Mouse (Mus musculus): ENCODE results near the gene Cd59a. TPM values are rescaled to one million over a fixed set of nuclear protein-coding genes. Genes with fewer than 3 reads are reported as not detected.
A peak's percentile ranks its signal among the peaks of the same experiment; 100 is the strongest.
"Not testable (repeated sequence)": the region's sequence is repeated elsewhere in the genome, so short reads cannot be mapped to it uniquely, and the experiment has no call there.

The Cd59a gene
- polyA plus RNA-seq, 1 experiment: 42.4 TPM

DNA sequence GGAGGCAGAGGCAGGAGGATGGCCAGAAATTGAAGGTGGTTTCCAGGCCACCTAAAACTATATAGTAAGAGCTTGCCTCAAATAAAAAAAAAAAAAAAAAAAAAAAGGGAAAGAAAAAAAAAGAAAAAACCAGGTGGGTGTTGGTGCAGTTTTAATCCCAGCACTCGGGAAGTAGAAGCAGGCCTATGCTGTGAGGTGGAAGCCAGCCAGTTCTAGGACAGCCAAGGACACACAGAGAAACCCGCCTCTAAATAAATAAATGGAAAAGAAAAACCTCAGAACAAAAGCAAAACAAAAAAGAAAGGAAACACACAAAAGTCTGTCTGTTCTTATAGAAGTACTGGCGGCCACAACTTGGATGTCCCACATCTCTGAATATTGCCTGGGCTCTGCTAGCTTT, 19.3 kb downstream of the Cd59a start:
- no peak for DNase-seq
- Histone ChIP-seq H3K27ac (ENCODE audit: insufficient read depth, low read length) (no peak overlapping the region), H3K4me1 (ENCODE audit: control insufficient read depth, insufficient read depth, low read length) (no peaks in the 10 kb centered on the region), H3K4me3 (replicated peaks; ENCODE audit: insufficient read depth, low read depth, low read length) (no peak overlapping the region), H3K27me3 (ENCODE audit: control insufficient read depth, insufficient read depth, low read length) (no peaks in the 10 kb centered on the region)
- 78% methylated on average over 3 of the region's 3 CpGs for WGBS
- no peak for TF ChIP-seq CTCF (IDR thresholded peaks at IDR 0.05; ENCODE audit: borderline replicate concordance, insufficient read depth, low read depth, low read length)
- no peak for TF ChIP-seq POLR2A (IDR thresholded peaks at IDR 0.05; ENCODE audit: borderline replicate concordance, insufficient read depth, low read length)

DNA sequence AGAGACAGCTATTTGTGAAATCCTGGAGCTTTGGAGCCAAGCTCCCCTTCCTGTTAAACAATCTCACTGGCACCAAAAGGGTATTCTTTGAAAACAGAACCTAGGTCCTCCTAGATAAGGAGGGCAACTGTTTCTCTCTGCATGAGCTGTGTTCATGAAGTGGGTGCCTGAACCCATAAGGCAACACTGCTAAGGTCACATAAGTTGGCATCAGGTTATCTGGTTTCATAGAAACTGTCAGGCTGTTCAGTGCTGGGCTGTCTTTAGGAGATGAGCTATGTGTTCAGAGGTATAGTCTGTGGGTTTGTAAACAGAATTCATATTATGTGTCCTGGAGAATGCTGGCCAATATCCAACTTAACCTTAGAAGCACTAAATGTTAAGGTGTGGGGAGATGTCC, 21.6 kb downstream of the Cd59a start:
- not testable (repeated sequence) for H3K4me1 ChIP-seq (ENCODE audit: control insufficient read depth, insufficient read depth, low read length); H3K4me3 ChIP-seq (replicated peaks; ENCODE audit: insufficient read depth, low read depth, low read length); H3K27me3 ChIP-seq (ENCODE audit: control insufficient read depth, insufficient read depth, low read length); H3K27ac ChIP-seq (ENCODE audit: insufficient read depth, low read length); DNase-seq

GRCm38 (mm10) chr2:104119097-104119496, 23.5 kb downstream of the Cd59a start:
- 98% methylated on average over 1 of the region's 1 CpGs for WGBS
- no peak for TF ChIP-seq POLR2A (IDR thresholded peaks at IDR 0.05; ENCODE audit: borderline replicate concordance, insufficient read depth, low read length)
- no peak for TF ChIP-seq CTCF (IDR thresholded peaks at IDR 0.05; ENCODE audit: borderline replicate concordance, insufficient read depth, low read depth, low read length)

DNA sequence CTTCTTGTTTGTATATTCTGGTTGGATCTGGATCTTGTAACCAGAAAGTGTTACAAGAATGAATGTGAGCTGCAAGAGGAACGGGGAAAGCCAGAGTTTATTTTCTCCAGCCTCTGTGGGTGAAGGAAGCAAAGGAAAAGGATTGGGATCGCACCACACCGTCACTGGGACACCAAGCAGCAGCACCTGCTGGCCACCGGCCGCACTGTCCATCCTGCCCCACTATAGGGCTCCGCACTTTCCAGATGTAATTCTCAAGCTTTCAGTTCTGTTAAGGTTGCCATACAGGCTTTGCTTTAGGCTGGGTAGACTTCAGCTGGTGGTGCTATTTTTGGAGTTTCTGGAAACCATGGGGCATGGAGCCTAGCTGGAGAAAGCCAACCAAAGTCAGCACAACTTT, 24.7 kb downstream of the Cd59a start:
- no peak overlapping the region for H3K27ac ChIP-seq (ENCODE audit: insufficient read depth, low read length)
- TF ChIP-seq POLR2A (IDR thresholded peaks at IDR 0.05; ENCODE audit: borderline replicate concordance, insufficient read depth, low read length) (no peak), CTCF (IDR thresholded peaks at IDR 0.05; ENCODE audit: borderline replicate concordance, insufficient read depth, low read depth, low read length) (no peak)
- no peak for DNase-seq
- H3K4me3 ChIP-seq (replicated peaks; ENCODE audit: insufficient read depth, low read depth, low read length): no peak overlapping the region
- no peaks in the 10 kb centered on the region for H3K27me3 ChIP-seq (ENCODE audit: control insufficient read depth, insufficient read depth, low read length)
- WGBS: 65% methylated on average over 6 of the region's 6 CpGs
- no peaks in the 10 kb centered on the region; the same call in 1 of the 2 replicates for H3K4me1 ChIP-seq (ENCODE audit: control insufficient read depth, insufficient read depth, low read length)

More at GRCm38 (mm10) chr2:104119097-104119496, 23.5 kb downstream of the Cd59a start:
- no peaks in the 10 kb centered on the region for H3K27me3 ChIP-seq (ENCODE audit: control insufficient read depth, insufficient read depth, low read length)
- H3K4me3 ChIP-seq (replicated peaks; ENCODE audit: insufficient read depth, low read depth, low read length): no peak overlapping the region
- H3K4me1 ChIP-seq (ENCODE audit: control insufficient read depth, insufficient read depth, low read length): no peaks in the 10 kb centered on the region; the same call in 1 of the 2 replicates
- DNase-seq: no peak
- no peak overlapping the region for H3K27ac ChIP-seq (ENCODE audit: insufficient read depth, low read length)

DNA sequence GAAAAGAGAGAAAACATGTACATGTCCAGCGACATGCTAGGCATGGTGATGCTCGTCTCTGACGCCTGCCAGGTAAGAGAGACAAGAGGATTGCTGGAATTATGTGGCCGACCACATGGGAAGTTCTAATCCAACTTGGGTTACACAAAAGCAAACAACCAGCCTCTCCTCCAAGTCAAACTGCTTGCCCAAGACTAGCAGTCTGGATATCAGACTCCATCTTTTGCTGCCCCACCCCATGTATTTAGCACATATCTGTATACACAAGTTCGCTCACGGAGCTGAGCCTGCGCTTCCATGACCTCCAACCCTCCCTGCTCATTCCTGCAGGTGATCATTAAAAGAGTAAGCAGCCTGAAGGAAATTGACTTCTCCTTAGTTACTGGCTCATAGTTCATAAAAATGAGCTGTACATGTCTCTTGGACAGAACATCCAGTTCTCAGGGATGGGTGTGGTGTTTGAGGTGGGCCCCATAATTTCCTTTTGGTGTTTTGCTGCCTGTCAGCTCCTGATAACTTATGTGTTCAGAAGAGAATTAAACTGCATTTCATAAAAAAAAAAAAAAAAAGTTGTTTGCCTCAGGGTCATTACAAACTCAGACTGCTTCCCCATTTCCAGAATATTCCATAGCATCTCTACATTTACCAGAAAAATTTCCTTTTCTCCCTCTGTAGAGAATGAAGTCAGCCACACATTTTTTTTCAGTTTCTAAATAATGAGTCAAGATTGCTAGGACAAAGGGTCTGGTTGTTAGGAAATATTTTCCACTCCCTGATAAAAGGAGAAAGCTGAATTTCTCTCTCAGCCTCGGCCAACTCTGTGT, 26.3 kb downstream of the Cd59a start:
- 82% methylated on average over 8 of the region's 8 CpGs for whole genome bisulfite sequencing
- DNase-seq: no peak
- TF ChIP-seq POLR2A (IDR thresholded peaks at IDR 0.05; ENCODE audit: borderline replicate concordance, insufficient read depth, low read length) (no peak), CTCF (IDR thresholded peaks at IDR 0.05; ENCODE audit: borderline replicate concordance, insufficient read depth, low read depth, low read length) (no peak)
- peak overlapping the region; percentile 34; the same call in 1 of the 2 replicates for H3K27ac ChIP-seq (ENCODE audit: insufficient read depth, low read length)
- peak overlapping the region; percentile 74 for H3K4me3 ChIP-seq (replicated peaks; ENCODE audit: insufficient read depth, low read depth, low read length)
- no peaks in the 10 kb centered on the region; the same call in 1 of the 2 replicates for H3K4me1 ChIP-seq (ENCODE audit: control insufficient read depth, insufficient read depth, low read length)
- no peaks in the 10 kb centered on the region for H3K27me3 ChIP-seq (ENCODE audit: control insufficient read depth, insufficient read depth, low read length)

DNA sequence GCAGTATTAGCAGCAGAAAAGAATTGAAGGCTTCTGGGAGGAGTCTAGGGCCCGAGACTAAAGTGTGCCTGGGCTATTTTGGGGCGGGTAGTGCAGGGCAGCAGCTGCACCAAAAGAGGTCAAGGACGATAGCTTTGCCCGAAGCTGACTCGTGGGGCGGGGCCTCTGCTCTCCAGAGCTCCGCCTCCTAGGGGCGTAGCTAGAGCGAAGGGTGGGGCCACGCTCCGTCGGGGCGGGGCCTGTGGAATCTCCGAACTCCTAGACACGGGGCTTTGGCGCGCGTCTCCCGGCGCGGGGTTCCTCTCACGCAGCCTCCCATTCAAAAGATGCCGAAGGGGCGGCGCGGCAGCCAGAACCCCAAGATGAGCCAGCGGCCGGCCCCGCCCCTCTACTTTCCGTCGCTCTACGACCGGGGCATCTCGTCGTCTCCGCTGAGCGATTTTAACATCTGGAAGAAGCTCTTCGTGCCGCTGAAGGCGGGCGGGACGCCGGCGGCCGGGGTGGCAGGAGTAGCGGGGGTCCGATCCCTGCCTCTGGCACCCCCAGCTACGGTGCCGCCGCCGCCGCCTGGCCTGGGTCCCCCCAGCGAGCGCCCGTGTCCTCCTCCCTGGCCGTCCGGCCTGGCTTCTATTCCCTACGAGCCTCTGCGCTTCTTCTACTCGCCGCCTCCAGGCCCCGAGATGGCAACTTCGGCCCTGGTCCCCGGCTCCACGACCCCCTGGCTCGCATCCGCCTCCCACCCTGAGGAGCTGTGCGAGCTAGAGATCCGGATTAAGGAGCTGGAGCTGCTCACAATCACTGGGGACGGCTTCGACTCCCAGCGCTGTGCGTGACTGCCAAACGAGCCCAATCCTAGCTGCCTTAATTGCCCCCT, 27.1 kb downstream of the Cd59a start, which contains the start of gene A930018P22Rik:
A930018P22Rik (plus strand) TSS at position 265 of the 874 bp plus-strand sequence.
- peak; percentile 87 to 89 for DNase-seq
- Histone ChIP-seq H3K4me3 (replicated peaks; ENCODE audit: insufficient read depth, low read depth, low read length) (peak within 1 kb of the TSS; percentile 74), H3K27ac (ENCODE audit: insufficient read depth, low read length) (peak within 1 kb of the TSS; percentile 34; the same call in 1 of the 2 replicates), H3K4me1 (ENCODE audit: control insufficient read depth, insufficient read depth, low read length) (no peaks in the 10 kb centered on the region; the same call in 1 of the 2 replicates), H3K27me3 (ENCODE audit: control insufficient read depth, insufficient read depth, low read length) (no peaks in the 10 kb centered on the region)
- TF ChIP-seq POLR2A (IDR thresholded peaks at IDR 0.05; ENCODE audit: borderline replicate concordance, insufficient read depth, low read length) (no peak; the same call in 1 of the 2 replicates), CTCF (IDR thresholded peaks at IDR 0.05; ENCODE audit: borderline replicate concordance, insufficient read depth, low read depth, low read length) (no peak)
- under 1% methylated on average over 74 of the region's 74 CpGs for WGBS

DNA sequence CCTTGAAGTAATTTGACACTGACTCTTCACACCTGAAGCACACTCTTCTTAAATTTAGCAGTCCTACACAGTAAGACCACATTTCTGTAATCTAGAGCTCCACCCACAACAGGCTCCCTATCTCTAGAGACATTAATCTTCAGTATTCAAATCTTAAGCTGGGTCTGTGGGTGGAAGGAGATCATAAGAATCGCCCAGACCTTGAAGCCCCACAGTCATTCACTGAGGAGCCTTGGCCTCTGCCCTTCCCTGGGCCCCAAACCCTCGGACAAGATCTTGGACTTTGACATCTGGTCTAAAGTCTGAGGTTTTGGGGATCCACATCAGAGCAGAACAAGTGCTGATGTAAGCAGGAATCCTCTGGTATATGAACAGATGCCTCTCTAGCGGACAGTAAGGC, 27.9 kb downstream of the Cd59a start:
- Histone ChIP-seq H3K27me3 (ENCODE audit: control insufficient read depth, insufficient read depth, low read length) (no peaks in the 10 kb centered on the region), H3K4me3 (replicated peaks; ENCODE audit: insufficient read depth, low read depth, low read length) (no peak overlapping the region), H3K4me1 (ENCODE audit: control insufficient read depth, insufficient read depth, low read length) (no peaks in the 10 kb centered on the region; the same call in 1 of the 2 replicates), H3K27ac (ENCODE audit: insufficient read depth, low read length) (no peak overlapping the region)
- 81% methylated on average over 3 of the region's 3 CpGs for WGBS
- DNase-seq: no peak
- no peak for TF ChIP-seq CTCF (IDR thresholded peaks at IDR 0.05; ENCODE audit: borderline replicate concordance, insufficient read depth, low read depth, low read length)
- no peak for TF ChIP-seq POLR2A (IDR thresholded peaks at IDR 0.05; ENCODE audit: borderline replicate concordance, insufficient read depth, low read length)

Data from cerebellum, adult 2 months (tissue).